Mouse (Mus musculus): ENCODE data around the gene Usp51. TPM values are rescaled to one million over a fixed set of nuclear protein-coding genes. Genes with fewer than 3 reads are reported as not detected.

Gene Usp51
- polyA plus RNA-seq (2012; rRNA removed; ENCODE audit: low replicate concordance), result not detected in 2 replicates

GRCm38 (mm10) chrX:153006387-153006841 is at the start of gene Usp51:
Usp51 (plus strand) TSS chrX:153006469.

GRCm38 (mm10) chrX:153037087-153037971 is 31.1 kb downstream of the Usp51 start, which contains the start of gene Mageh1:
Mageh1 (minus strand) TSS chrX:153037575.

Other genes with a start within 250 kb of the Usp51 start
- 1.9 and 2.6 TPM in 2 replicates for gene Shroom2, start 237.0 kb upstream of the Usp51 start, polyA plus RNA-seq (2012; rRNA removed; ENCODE audit: low replicate concordance)
- not detected in 2 replicates for gene Gpr143, start 224.5 kb upstream of the Usp51 start, polyA plus RNA-seq (2012; rRNA removed; ENCODE audit: low replicate concordance)
- 3.6 and 5.6 TPM in 2 replicates for gene Mageh1, start 31.1 kb downstream of the Usp51 start, polyA plus RNA-seq (2012; rRNA removed; ENCODE audit: low replicate concordance)
- gene Foxr2, start 112.3 kb downstream of the Usp51 start, polyA plus RNA-seq (2012; rRNA removed; ENCODE audit: low replicate concordance), result not detected in 2 replicates
- 1.2 and 1.5 TPM in 2 replicates for gene Rragb, start 133.5 kb downstream of the Usp51 start, polyA plus RNA-seq (2012; rRNA removed; ENCODE audit: low replicate concordance)
- gene Klf8, start 231.0 kb downstream of the Usp51 start, polyA plus RNA-seq (2012; rRNA removed; ENCODE audit: low replicate concordance), result 0.66 and 1.0 TPM in 2 replicates